Mouse (Mus musculus): ENCODE results near the gene Cebpg. TPM values are rescaled to one million over a fixed set of nuclear protein-coding genes. Genes with fewer than 3 reads are reported as not detected.

Gene Cebpg
- total RNA-seq (2021) (10 to 100 TPM; 21.9 to 26.1 TPM), polyA plus RNA-seq (2012; rRNA removed) (6.0 and 8.1 TPM in 2 replicates)
- long read RNA-seq, full-length matches to known transcripts = 13 of 15 reads
- long read RNA-seq, partial matches to known transcripts = 0 of 15 reads
- long read RNA-seq, other reads (novel, unspliced or antisense) = 2 of 15 reads

GRCm38 (mm10) chr7:35056436-35056864, at the start of gene Cebpg:
Cebpg (minus strand) TSS chr7:35056573.
- peak within 1 kb of the TSS; percentile 95 for H3K9ac ChIP-seq (ENCODE audit: low read depth, low read length)
- no peaks in the 10 kb centered on the region for H3K79me2 ChIP-seq (replicated peaks; ENCODE audit: control insufficient read depth, insufficient read depth, low read length)
- peak within 1 kb of the TSS; percentile 96 for H3K27ac ChIP-seq
- TF ChIP-seq CTCF (IDR thresholded peaks at IDR 0.05) (no peak), EP300 (IDR thresholded peaks at IDR 0.05; ENCODE audit: insufficient read depth, low read depth, low read length) (no peak), POLR2A (IDR thresholded peaks at IDR 0.05; ENCODE audit: insufficient read depth, low read depth, low read length) (peak; percentile 87)
- intact Hi-C loops (cut with DNase I) = loop anchor here (1.0 kb wide), 2 partner anchors 24 to 62 kb away; no protein-coding TSS in a partner anchor
- peak within 1 kb of the TSS; percentile 91 for H3K4me3 ChIP-seq
- peaks cover 6% of the 10 kb centered on the region for H3K4me1 ChIP-seq (ENCODE audit: control insufficient read depth, insufficient read depth, low read length)
- peaks cover 13% of the 10 kb centered on the region for H3K36me3 ChIP-seq (ENCODE audit: control insufficient read depth, insufficient read depth, low read length)
- H3K27me3 ChIP-seq (ENCODE audit: control insufficient read depth, insufficient read depth, low read length) = no peaks in the 10 kb centered on the region
- WGBS = under 1% methylated on average over 53 of the region's 53 CpGs
- DNase-seq = peak; percentile 99 to 100

- no peak for TF ChIP-seq CTCF (IDR thresholded peaks at IDR 0.05)
- TF ChIP-seq POLR2A (IDR thresholded peaks at IDR 0.05; ENCODE audit: insufficient read depth, low read depth, low read length) = no peak
- TF ChIP-seq EP300 (IDR thresholded peaks at IDR 0.05; ENCODE audit: insufficient read depth, low read depth, low read length) = no peak
- DNase-seq = no peak
- Histone ChIP-seq H3K4me3 (no peak overlapping the region), H3K27ac (no peak overlapping the region), H3K36me3 (ENCODE audit: control insufficient read depth, insufficient read depth, low read length) (no peaks in the 10 kb centered on the region), H3K9ac (ENCODE audit: low read depth, low read length) (no peak overlapping the region), H3K27me3 (ENCODE audit: control insufficient read depth, insufficient read depth, low read length) (no peaks in the 10 kb centered on the region), H3K79me2 (replicated peaks; ENCODE audit: control insufficient read depth, insufficient read depth, low read length) (no peaks in the 10 kb centered on the region), H3K4me1 (ENCODE audit: control insufficient read depth, insufficient read depth, low read length) (no peaks in the 10 kb centered on the region)
- 87% methylated on average over 4 of the region's 4 CpGs for WGBS
- intact Hi-C loops (cut with DNase I) = no loop called here
These were observed 43.2 kb upstream of the Cebpg start for GRCm38 (mm10) chr7:35099528-35099927.

GRCm38 (mm10) chr7:35098777-35099176, 42.4 kb upstream of the Cebpg start:
- Histone ChIP-seq H3K9ac (ENCODE audit: low read depth, low read length) (no peak overlapping the region), H3K27ac (no peak overlapping the region), H3K36me3 (ENCODE audit: control insufficient read depth, insufficient read depth, low read length) (no peaks in the 10 kb centered on the region), H3K79me2 (replicated peaks; ENCODE audit: control insufficient read depth, insufficient read depth, low read length) (no peaks in the 10 kb centered on the region), H3K4me3 (no peak overlapping the region), H3K4me1 (ENCODE audit: control insufficient read depth, insufficient read depth, low read length) (no peaks in the 10 kb centered on the region), H3K27me3 (ENCODE audit: control insufficient read depth, insufficient read depth, low read length) (no peaks in the 10 kb centered on the region)
- 51% methylated on average over 4 of the region's 4 CpGs for WGBS
- TF ChIP-seq POLR2A (IDR thresholded peaks at IDR 0.05; ENCODE audit: insufficient read depth, low read depth, low read length) (no peak), EP300 (IDR thresholded peaks at IDR 0.05; ENCODE audit: insufficient read depth, low read depth, low read length) (no peak), CTCF (IDR thresholded peaks at IDR 0.05) (no peak)
- DNase-seq = no peak
- intact Hi-C loops (cut with DNase I) = no loop called here

- H3K4me1 ChIP-seq (ENCODE audit: control insufficient read depth, insufficient read depth, low read length) = no peaks in the 10 kb centered on the region
- H3K27ac ChIP-seq = no peak overlapping the region
- H3K9ac ChIP-seq (ENCODE audit: low read depth, low read length) = no peak overlapping the region
- H3K79me2 ChIP-seq (replicated peaks; ENCODE audit: control insufficient read depth, insufficient read depth, low read length) = no peaks in the 10 kb centered on the region
- TF ChIP-seq EP300 (IDR thresholded peaks at IDR 0.05; ENCODE audit: insufficient read depth, low read depth, low read length) (no peak), CTCF (IDR thresholded peaks at IDR 0.05) (no peak), POLR2A (IDR thresholded peaks at IDR 0.05; ENCODE audit: insufficient read depth, low read depth, low read length) (no peak)
- H3K27me3 ChIP-seq (ENCODE audit: control insufficient read depth, insufficient read depth, low read length) = no peaks in the 10 kb centered on the region
- intact Hi-C loops (cut with DNase I) = no loop called here
- whole genome bisulfite sequencing = 67% methylated on average over 9 of the region's 9 CpGs
- DNase-seq = no peak
- no peak overlapping the region for H3K4me3 ChIP-seq
- no peaks in the 10 kb centered on the region for H3K36me3 ChIP-seq (ENCODE audit: control insufficient read depth, insufficient read depth, low read length)
These were observed 38.8 kb upstream of the Cebpg start for GRCm38 (mm10) chr7:35094975-35095678.

- no peak overlapping the region for H3K9ac ChIP-seq (ENCODE audit: low read depth, low read length)
- TF ChIP-seq EP300 (IDR thresholded peaks at IDR 0.05; ENCODE audit: insufficient read depth, low read depth, low read length) (no peak), CTCF (IDR thresholded peaks at IDR 0.05) (no peak), POLR2A (IDR thresholded peaks at IDR 0.05; ENCODE audit: insufficient read depth, low read depth, low read length) (no peak)
- H3K4me3 ChIP-seq = no peak overlapping the region
- no peak for DNase-seq
- H3K4me1 ChIP-seq (ENCODE audit: control insufficient read depth, insufficient read depth, low read length) = peaks cover 1% of the 10 kb centered on the region; the same call in 1 of the 2 replicates
- WGBS = 71% methylated on average over 5 of the region's 5 CpGs
- H3K79me2 ChIP-seq (replicated peaks; ENCODE audit: control insufficient read depth, insufficient read depth, low read length) = no peaks in the 10 kb centered on the region
- H3K27me3 ChIP-seq (ENCODE audit: control insufficient read depth, insufficient read depth, low read length) = no peaks in the 10 kb centered on the region
- no peak overlapping the region for H3K27ac ChIP-seq
- no peaks in the 10 kb centered on the region for H3K36me3 ChIP-seq (ENCODE audit: control insufficient read depth, insufficient read depth, low read length)
- intact Hi-C loops (cut with DNase I) = no loop called here
These were observed 34.2 kb upstream of the Cebpg start for GRCm38 (mm10) chr7:35090550-35090949.

DNA sequence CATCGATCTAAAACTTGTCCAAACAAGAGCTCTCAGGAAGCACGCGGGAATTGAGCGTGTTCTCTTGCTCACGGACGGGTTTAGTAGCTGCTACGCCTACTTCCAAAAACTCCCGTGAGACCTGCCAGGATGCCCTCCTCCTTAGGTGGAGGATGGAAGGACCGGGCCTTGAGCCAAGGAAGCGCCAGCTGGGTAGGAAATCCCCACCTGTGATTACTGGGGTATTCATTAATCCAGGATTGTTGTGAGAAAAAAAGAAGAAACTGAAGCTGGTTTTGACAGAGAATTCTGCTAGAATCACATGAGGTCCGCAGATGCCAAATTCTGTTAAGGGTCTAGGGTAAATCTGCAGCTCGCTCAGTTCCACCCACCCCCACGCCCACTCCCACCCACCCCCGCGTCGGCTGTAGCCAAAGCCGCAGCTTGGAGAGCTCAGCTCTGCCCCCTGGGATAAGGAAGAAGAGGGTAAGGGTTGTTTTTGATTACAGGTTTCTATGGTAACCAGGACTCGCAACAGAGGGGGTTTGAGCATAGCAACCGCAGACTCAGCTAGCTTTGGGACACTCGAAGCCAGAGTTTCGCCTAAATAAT, 30.0 kb upstream of the Cebpg start:
- Histone ChIP-seq H3K27me3 (ENCODE audit: control insufficient read depth, insufficient read depth, low read length) (no peaks in the 10 kb centered on the region), H3K9ac (ENCODE audit: low read depth, low read length) (no peak overlapping the region), H3K4me1 (ENCODE audit: control insufficient read depth, insufficient read depth, low read length) (peaks cover 5% of the 10 kb centered on the region), H3K4me3 (peak overlapping the region; percentile 32), H3K36me3 (ENCODE audit: control insufficient read depth, insufficient read depth, low read length) (no peaks in the 10 kb centered on the region), H3K27ac (no peak overlapping the region), H3K79me2 (replicated peaks; ENCODE audit: control insufficient read depth, insufficient read depth, low read length) (no peaks in the 10 kb centered on the region)
- under 1% methylated on average over 21 of the region's 21 CpGs for whole genome bisulfite sequencing
- DNase-seq = peak; percentile 36 to 37
- TF ChIP-seq EP300 (IDR thresholded peaks at IDR 0.05; ENCODE audit: insufficient read depth, low read depth, low read length) (no peak), CTCF (IDR thresholded peaks at IDR 0.05) (peak; percentile 23; the same call in 1 of the 2 replicates)
- intact Hi-C loops (cut with DNase I) = no loop called here
